Mouse (Mus musculus) frontal cortex, postnatal 36 days (tissue): ENCODE measurements around the gene Dnase2b.

ENCODE experiments used
- DNase-seq, 2 experiments: peaks; one replicate each; pipeline ENCODE4 v3.0.0; 2022; ENCODE audit warnings: low spot score in 2 of 2

Dnase2b gene

DNA sequence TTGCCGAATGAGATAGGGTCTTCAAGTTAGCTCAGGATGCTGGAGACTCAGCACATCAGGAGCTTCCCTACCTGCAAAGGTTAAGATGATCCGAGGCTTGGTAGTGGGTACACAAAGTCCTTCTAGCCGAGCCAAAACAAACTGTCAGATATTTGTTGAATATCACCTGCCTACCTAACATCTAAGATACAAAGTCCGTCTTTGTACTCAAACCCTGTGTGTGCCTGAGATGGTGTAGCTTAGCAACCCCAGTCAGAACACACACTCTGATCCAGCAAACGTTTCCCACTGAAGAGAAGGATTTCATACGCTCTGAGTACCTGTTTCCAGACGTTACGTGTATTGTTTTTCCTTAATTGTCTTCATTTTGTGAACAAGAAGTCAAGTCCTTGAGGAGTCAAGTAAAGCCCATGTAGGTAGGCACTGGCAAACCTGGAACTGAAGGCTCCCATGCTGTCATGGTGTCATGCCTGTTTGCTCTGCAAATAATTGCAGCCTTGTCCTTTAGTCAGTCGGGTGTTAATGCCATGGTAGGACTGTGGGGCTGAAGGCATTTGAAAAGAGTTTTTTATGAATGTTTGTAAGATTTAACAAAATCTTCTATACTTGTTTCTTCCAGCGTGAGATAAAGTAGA, 45.1 kb downstream of the Dnase2b start, which contains the start of gene Uox:
Uox (plus strand) TSS at position 279 of the 635 bp plus-strand sequence.
- DNase-seq: no peak

DNA sequence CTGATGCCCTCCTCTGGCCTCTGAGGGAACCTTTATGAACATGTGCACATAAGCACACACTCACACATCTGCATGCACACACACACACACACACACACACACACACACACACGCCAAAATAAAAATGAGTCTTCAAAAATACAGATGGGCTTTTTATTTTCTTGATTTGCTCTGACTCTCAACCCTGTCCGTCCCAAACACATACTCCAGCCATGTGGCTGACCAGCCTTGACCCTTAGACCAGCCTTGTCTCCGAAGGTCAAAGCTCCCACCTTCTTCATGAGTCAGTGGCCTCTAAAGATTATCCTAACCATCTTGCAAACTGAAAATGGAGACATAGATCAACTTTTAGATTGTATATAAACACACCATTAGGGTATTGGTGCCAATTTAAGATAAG, 45.8 kb downstream of the Dnase2b start:
- no peak for DNase-seq

DNA sequence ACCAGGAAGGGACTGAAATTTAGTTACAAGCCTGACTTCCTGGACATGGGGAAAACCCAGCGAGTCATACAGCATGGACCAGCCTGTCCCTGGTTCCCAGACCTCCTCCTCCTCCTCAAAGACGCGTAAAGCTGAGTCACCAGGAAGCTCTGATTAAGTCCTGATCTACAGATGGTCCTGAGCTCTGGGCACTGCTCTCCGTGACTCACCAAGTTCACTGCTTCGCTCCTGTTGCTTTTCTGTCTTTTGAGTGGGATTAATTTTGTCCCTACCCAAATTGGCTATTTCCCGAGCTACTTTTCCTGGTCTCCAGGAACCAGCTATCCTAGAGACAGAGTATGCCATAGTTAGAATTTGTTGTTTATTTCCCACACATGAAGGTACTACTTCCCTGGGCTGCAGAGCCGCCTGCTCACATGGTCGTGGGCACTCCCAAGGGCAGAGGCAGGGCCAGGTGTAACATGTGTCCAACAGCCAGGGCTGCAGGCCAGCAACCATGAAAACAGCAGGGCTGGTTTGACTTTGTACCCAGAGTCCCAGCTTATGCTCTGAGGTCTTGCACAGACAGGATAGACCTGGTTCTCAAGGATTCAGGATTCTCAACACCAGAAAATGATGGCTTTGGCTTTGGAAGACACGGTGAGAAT, 47.4 kb downstream of the Dnase2b start:
- DNase-seq: peak; percentile 18 to 39

DNA sequence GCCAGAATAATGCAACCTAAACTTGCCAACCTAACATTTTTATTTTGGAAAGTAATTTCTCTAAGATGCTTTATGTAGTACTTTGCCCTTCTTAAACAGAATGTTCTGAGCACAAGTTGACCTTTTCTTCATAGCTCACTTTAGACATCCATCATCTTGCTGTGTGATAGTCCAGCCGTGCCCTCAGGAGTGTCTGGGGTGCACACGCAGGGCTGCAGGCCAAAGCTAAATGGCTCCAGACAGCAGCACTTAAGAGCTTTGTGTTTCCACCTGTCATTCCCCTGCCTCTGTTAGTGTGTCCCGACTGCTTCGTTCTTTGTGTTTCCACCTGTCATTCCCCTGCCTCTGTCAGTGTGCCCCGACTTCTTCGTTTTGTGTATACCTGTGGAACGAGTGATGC, 48.0 kb downstream of the Dnase2b start:
- no peak for DNase-seq

DNA sequence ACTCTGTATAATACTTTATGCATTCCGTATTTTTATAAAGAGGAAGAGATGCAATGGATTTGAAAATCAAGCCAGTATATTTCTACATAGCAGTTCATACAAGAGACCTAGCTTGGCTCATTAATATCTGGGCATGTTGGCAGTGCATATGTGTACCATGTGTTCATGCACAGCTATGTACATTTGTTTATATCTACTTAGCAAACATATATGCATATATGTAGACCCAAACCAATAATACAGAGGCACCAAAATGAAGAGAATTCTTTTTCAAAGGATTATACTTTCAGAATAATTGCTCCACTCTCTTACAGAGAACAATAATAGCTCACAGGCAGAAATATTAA, 50.4 kb downstream of the Dnase2b start:
- DNase-seq: no peak

DNA sequence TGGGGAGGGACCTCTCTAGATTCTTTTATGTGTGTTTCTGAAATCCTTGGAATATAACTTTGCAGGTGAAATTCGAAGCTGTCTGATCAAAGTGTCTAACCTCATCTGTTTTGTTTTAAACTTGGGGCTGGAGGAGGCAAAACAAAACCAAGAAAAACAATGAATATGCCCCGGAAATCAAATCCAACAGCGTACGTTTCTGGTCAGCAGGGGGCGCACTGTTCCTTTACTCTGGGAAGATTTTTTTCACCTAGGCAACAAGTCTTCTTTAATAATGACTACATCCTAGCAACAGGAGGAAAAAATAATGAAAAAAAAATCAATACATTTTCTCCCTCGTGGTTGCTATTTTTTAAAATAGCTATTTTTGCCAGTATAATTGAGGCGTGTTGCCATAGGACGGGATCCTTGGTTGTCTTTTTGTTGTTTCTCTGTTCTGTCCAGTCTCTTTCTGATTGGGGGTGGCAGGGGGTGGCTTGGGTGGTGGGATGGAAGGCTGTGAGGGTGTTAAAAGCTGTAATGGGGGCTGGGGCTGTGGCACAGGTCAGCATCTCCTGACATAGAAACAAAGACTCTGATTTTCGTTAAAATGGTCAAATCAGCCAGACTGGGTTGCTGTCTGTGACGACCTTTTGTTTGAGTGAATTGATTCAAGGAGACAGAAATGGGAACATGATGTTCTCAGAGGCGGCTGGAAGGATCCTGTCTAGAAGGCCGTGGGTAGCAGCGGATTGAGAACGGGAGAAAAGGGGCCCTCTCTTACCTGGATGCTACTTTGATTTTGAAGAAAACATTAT, 50.9 kb downstream of the Dnase2b start:
- peak; percentile 82 to 90 for DNase-seq

DNA sequence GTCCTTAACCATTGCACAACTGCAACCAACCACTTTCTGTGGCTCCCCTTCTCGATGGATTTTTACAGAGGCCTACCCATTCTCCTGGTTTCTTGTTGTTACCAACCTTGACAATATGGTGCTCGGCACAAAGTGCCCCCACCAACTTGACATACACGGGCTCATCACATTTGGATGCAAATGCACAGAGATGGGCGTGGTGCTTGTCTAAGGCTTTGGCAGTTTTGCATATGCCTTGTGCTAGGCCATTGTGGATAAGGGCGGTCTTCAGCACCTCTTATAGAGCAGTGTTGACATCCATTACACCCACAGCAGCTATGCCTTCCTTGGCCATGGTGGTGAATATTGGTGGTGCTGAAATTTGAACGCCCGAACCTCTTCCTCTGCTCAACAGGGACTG, 52.5 kb downstream of the Dnase2b start:
- DNase-seq: no peak

DNA sequence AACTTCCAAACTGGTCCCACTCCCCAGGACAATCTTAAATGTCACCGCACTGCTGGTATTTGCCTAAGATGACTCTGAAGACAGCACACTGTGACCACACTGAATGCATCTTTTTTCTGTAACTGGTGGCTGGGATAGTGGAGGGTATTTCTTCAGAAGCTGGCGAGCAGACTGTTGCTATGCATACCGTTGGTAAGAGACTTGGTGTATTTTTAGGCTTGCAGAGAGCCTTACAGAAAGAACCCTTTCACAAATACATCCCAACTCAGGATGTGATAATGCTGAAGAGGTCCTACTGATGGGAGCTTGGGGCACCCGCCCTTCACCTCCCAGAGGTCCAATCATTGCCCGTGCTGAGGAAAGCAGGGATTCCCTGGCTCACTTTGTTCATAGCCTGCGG, 57.9 kb downstream of the Dnase2b start:
- DNase-seq: peak; percentile 6 to 20

DNA sequence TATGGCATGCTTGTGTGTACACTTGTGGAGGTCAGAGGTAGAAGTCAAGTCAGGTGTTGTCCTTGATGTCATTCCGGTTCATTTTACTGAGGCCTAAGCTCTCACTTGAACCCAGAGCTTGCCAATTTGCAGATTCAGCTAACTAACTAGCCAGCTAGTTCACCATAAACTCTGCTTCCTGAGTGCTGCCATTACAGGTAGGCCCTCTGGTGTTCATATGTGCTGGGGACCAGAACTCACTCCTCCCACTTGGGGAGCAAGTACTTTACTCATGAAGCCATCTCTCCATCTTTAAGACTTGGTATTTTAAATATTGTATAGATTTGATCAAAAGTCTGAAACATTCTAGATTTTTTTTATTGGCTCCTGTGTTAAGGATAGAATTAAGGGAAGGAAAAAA, 58.8 kb downstream of the Dnase2b start:
- DNase-seq: no peak

DNA sequence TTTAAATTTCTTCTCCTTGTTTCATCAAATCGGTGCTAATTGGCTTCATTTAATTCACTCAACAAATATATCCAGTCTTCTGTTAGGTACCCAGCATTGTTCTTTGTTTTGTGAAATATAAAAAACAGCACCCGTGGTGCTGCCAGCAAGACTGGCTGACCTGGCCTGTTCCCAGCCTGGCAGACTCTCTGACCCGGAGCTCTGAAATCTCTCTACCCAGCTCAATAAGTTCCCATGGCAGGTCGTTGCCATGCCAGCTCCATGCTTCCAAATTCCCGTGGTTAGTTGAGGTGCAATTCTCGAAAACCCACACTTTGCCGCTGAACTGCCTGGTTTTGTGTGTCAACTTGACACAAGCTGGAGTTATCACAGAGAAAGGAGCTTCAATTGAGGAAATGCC, 60.6 kb downstream of the Dnase2b start:
- no peak for DNase-seq

DNA sequence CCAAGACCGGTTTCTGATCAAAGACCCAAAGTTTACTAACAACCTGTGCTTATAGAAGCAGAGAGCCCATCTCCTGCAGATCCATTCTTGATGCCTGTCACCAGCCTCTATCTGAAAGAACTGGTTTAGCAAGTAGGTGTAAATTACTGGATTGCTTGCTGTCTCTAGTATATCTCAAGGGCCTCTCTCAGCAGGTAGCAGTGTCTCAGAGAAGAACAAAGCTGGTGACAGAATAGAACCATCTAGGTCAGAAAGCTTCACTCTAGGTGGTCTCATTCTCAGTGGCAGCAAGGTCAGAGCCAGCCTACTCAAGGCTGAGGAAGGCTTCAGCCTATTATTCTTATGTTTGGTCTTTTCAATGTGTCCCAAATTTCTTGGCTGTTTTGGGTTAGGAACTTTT, 71.8 kb downstream of the Dnase2b start:
- no peak for DNase-seq

DNA sequence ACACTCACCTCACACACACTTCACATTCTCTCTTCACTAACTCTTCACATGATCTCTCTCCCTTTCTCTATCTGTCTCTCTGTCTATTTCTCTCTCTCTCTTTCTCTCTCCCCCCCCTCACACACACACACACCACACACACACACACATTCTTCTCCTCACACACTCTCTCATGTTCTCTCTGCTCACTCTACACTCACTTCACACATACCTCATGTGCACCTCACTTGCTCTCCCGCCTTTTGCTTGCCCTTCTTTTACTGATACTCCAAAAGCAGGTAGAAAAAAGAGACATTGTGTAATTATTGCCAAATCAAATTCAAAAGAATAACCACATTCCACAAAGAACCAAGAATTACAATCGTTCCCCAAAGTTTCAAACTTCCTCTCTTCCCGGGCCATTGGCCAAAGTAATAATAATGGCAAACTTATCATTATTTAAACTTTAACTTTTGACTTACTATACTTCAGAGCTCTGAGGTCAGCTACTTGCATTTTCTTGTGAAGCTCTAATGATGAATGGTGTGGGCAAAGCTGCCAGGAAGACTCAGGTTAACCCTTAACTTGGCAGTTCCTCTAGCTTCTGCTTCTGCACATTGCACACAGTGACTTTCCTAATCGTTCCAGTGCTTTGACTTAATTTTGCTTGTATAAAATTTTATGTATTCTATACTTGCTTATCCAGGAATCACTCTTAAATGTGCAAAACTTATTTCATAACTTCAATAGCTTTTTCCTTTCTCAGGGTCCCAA, 74.7 kb downstream of the Dnase2b start:
- DNase-seq: no peak

DNA sequence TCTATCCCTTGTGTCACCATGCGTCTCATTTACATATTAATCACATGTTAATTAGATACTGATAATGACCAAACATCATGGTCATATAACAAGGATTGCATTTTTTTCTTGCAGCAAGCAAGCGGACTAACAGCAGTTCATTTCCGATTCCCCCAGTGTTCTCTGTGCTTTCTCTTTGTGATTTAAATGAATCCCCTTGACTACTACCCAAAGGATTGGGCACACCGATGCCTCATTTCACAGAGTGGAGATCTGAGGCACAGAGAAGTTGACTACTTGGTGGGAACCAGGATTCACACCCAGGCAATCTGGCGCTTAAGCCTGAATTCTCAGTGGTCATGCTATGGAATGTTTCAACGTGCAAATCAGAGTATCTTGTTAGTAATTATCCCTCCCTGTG, 80.4 kb downstream of the Dnase2b start:
- DNase-seq: no peak
